Mouse (Mus musculus) heart, embryonic 14.5 days (tissue): ENCODE results near the gene Crk. TPM values are rescaled to one million over a fixed set of nuclear protein-coding genes. Genes with fewer than 3 reads are reported as not detected.

Source experiments
- ATAC-seq: fragments of 200-750 bp; cut with Nextera tagmentation; 2 replicates; pipeline ENCODE4 v1.8.0; 2017; ENCODE audit warnings: low read depth, moderate TSS enrichment; ENCODE audit not compliant: insufficient number of reproducible peaks, insufficient read depth, low FRiP score
- H3K27ac ChIP-seq, 2 experiments: fragments of 200-500 bp in 1 of 2; fragments of 300-500 bp in 1 of 2; sonication (generic) in 1 of 2; replicated peaks in 1 of 2; 2 replicates each; pipeline ENCODE4 v1.5.1; 2012 to 2014; ENCODE audit warnings: low read depth in 2 of 2, low read length in 2 of 2, control low read depth in 1 of 2, mild to moderate bottlenecking in 1 of 2, mixed read lengths in 1 of 2; ENCODE audit not compliant: control insufficient read depth in 1 of 2, insufficient read depth in 1 of 2
- H3K27me3 ChIP-seq: fragments of 300-500 bp; sonication (generic); 2 replicates; pipeline ENCODE4 v1.6.1; 2014; ENCODE audit warnings: mild to moderate bottlenecking, low read length, control low read depth; ENCODE audit not compliant: control insufficient read depth, insufficient read depth
- H3K36me3 ChIP-seq: fragments of 300-500 bp; sonication (generic); 2 replicates; pipeline ENCODE4 v1.6.1; 2014; ENCODE audit warnings: mild to moderate bottlenecking, control low read depth, low read length, mixed read lengths; ENCODE audit not compliant: control insufficient read depth, insufficient read depth
- H3K4me1 ChIP-seq, 2 experiments: fragments of 200-500 bp in 1 of 2; fragments of 300-500 bp in 1 of 2; sonication (generic) in 1 of 2; 2 replicates each; pipeline ENCODE4 v1.6.1; 2012 to 2014; ENCODE audit warnings: low read length in 2 of 2, control low read depth in 1 of 2, mixed read lengths in 1 of 2; ENCODE audit not compliant: control insufficient read depth in 2 of 2, insufficient read depth in 2 of 2
- H3K4me2 ChIP-seq: fragments of 300-500 bp; sonication (generic); 2 replicates; pipeline ENCODE4 v1.6.1; 2014; ENCODE audit warnings: mild to moderate bottlenecking, low read length
- H3K4me3 ChIP-seq, 2 experiments: fragments of 200-500 bp in 1 of 2; fragments of 300-500 bp in 1 of 2; sonication (generic) in 1 of 2; 2 replicates each; pipeline ENCODE4 v1.5.1; 2012 to 2014; ENCODE audit warnings: low read length in 2 of 2, mild to moderate bottlenecking in 2 of 2, control low read depth in 1 of 2, low read depth in 1 of 2, moderate library complexity in 1 of 2; ENCODE audit not compliant: control insufficient read depth in 1 of 2, insufficient read depth in 1 of 2
- H3K9ac ChIP-seq: fragments of 300-500 bp; sonication (generic); 2 replicates; pipeline ENCODE4 v1.6.1; 2014; ENCODE audit warnings: mild to moderate bottlenecking, low read length
- H3K9me3 ChIP-seq: fragments of 300-500 bp; sonication (generic); 2 replicates; pipeline ENCODE4 v1.6.1; 2016; ENCODE audit warnings: low read length, control low read depth; ENCODE audit not compliant: control insufficient read depth
- WGBS: fragments of 180-500 bp; shearing (Covaris S2); extraction: QIAGEN DNeasy Blood & Tissue Kit; methylation state at CpG from one replicate; pipeline ENCODE4 v1.1.7; 2014; 5-methylcytosine and 5-hydroxymethylcytosine counted together
- polyA plus RNA-seq: library from polyadenylated mRNA; unstranded; fragments of >200 nt; fragmentation: Nextera tagmentation; extraction: Ambion mirVana; gene quantifications from 2 replicates; pipeline ENCODE4 v1.2.1, GENCODE M21; 2014

Crk gene
- polyA plus RNA-seq, 1 experiment from 2014 or later: 86.0 TPM

DNA sequence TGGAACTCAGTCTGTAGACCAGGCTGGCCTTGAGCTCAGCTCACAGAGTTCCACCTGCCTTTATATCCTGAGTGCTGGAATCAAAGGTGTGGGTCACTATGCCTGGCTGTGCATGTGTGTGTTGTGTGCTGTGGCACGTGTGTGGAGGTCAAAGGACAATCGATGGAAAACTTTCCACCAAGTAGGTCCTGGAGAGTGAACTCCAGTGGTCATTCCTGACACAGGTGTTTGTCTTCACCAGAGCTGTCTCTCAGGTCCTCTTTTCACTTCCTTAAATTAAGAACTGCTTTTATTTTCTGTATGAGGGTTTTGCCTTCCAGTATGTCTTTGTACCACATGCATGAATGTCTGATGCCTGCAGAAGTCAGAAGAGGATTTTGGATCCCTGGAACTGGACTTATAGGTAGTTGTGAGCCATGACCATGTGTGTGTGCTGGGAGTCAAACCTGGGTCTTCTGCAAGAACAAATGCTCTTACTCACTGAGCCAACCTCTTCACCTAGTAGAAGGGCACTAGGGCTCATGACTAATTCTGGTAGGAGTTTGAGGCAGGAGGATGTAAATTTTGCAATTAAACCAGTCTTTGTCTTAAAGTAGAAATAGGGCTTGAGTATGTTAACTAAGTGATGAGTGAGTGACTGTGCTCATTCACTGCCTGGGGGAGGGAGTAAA, 58.9 kb downstream of the Crk start:
- WGBS: 64% methylated on average over 2 of the region's 2 CpGs
- Histone ChIP-seq H3K27me3 (no peaks in the 10 kb centered on the region), H3K4me2 (no peak overlapping the region; the same call in 1 of the 2 replicates)

DNA sequence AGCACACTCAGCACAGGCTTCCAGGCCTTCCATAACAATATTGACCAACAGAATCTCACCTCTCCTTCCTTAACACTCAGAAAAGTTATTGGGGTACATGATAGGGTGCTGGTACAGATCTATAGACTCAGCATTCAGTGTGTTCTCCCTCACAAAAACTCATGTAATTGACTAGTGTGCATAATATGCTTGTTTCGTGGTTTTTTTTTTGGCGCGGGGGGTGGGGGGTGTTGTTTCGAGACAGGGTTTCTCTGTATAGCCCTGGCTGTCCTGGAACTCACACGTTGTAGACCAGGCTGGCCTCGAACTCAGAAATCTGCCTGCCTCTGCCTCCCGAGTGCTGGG, 59.4 kb downstream of the Crk start:
- no peak overlapping the region for H3K4me2 ChIP-seq
- no peaks in the 10 kb centered on the region for H3K27me3 ChIP-seq
- ATAC-seq: no peak
- H3K4me1 ChIP-seq: peaks cover 7 to 59% of the 10 kb centered on the region in 2 experiments
- no peak overlapping the region for H3K9ac ChIP-seq
- H3K9me3 ChIP-seq: no peaks in the 10 kb centered on the region
- H3K4me3 ChIP-seq: no peak overlapping the region
- WGBS: 91% methylated on average over 7 of the region's 7 CpGs
- peaks cover 30% of the 10 kb centered on the region for H3K36me3 ChIP-seq
- H3K27ac ChIP-seq: no peak overlapping the region

More for the DNA sequence above, 58.9 kb downstream of the Crk start:
- Histone ChIP-seq H3K4me3 (no peak overlapping the region), H3K27ac (no peak overlapping the region; a peak in 1 of 4 replicates), H3K9me3 (no peaks in the 10 kb centered on the region), H3K36me3 (peaks cover 25% of the 10 kb centered on the region), H3K9ac (no peak overlapping the region), H3K4me1 (peaks cover 7 to 59% of the 10 kb centered on the region in 2 experiments)
- ATAC-seq: no peak

DNA sequence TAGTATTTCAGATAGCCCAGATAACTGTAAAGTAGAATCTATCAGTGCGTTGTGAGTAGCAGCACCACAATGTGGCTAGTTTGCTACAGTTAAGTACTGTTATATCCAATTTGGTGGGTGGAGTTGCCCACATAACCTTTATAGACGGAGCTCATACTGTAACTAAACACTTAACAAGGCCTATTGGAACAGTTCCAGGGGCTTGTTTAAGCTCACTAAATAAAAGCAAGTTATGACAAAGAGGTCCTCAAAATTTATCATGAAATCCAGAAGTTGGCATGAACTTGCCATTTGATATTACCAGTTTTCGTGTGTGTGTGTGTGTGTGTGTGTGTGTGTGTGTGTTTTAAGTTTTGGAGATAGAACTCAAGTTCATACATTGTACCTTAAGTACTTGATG, 61.1 kb downstream of the Crk start:
- Histone ChIP-seq H3K36me3 (peaks cover 32% of the 10 kb centered on the region), H3K9me3 (no peaks in the 10 kb centered on the region), H3K9ac (no peak overlapping the region)

DNA sequence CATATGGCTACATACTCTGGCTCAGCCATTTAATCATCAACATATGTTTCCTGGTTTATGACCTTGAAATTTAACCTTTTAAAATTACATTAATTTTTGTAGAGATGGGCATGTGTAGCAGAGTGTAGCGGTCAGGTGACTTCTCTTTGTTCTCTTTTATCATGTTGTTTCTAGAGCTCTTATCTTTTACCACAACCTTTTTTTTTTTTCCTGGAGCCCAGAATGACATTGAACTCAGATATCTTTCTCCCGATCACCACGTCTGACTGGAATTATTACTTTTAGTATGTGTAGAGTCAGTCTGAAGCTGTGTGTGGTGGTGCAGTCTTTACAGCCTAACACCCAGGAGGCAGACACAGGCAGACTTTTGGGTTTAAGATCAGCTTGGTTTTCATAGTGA, 62.6 kb downstream of the Crk start:
- Histone ChIP-seq H3K9ac (no peak overlapping the region), H3K4me1 (peaks cover 4 to 50% of the 10 kb centered on the region in 2 experiments)
- no peak for ATAC-seq

More for the DNA sequence above, 61.1 kb downstream of the Crk start:
- WGBS: 53% methylated on average over 3 of the region's 3 CpGs
- H3K4me3 ChIP-seq: no peak overlapping the region
- ATAC-seq: no peak
- no peak overlapping the region; a peak in 1 of 4 replicates for H3K27ac ChIP-seq
- no peak overlapping the region for H3K4me2 ChIP-seq
- H3K27me3 ChIP-seq: no peaks in the 10 kb centered on the region
- H3K4me1 ChIP-seq: peaks cover 6 to 53% of the 10 kb centered on the region in 2 experiments

DNA sequence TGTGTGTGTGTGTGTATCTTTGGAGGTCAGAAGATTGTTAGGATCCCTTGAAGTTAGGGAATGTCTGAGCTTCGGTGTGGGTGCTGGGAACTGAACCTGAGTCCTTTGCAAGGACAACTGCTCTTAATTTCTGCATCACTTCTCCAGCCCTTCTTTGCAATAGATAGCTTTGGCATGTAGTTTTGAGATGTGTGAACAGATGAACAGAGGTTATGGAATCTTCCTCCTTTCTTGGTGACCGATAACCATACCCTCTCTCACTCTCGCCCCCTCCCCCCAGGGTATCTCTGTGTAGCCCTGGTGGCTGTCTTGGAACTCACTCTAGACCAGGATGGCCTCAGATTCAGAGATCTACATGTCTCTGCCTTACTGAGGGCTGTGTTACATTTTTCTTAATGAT, 65.7 kb downstream of the Crk start:
- peaks cover 15% of the 10 kb centered on the region for H3K36me3 ChIP-seq
- no peaks in the 10 kb centered on the region for H3K9me3 ChIP-seq
- peaks cover 2 to 61% of the 10 kb centered on the region in 2 experiments for H3K4me1 ChIP-seq
- no peak for ATAC-seq
- no peaks in the 10 kb centered on the region for H3K27me3 ChIP-seq
- H3K27ac ChIP-seq: no peak overlapping the region
- no peak overlapping the region for H3K9ac ChIP-seq
- no peak overlapping the region for H3K4me3 ChIP-seq
- WGBS: 88% methylated on average over 3 of the region's 3 CpGs
- no peak overlapping the region for H3K4me2 ChIP-seq

More for the DNA sequence above, 62.6 kb downstream of the Crk start:
- 42% methylated on average over 3 of the region's 3 CpGs for WGBS
- Histone ChIP-seq H3K36me3 (peaks cover 31% of the 10 kb centered on the region), H3K27ac (peak overlapping the region in 1 of 2 experiments; percentile 29; a peak in 2 of 4 replicates), H3K4me2 (peak overlapping the region; percentile 4; the same call in 1 of the 2 replicates), H3K4me3 (no peak overlapping the region), H3K27me3 (no peaks in the 10 kb centered on the region), H3K9me3 (no peaks in the 10 kb centered on the region)

DNA sequence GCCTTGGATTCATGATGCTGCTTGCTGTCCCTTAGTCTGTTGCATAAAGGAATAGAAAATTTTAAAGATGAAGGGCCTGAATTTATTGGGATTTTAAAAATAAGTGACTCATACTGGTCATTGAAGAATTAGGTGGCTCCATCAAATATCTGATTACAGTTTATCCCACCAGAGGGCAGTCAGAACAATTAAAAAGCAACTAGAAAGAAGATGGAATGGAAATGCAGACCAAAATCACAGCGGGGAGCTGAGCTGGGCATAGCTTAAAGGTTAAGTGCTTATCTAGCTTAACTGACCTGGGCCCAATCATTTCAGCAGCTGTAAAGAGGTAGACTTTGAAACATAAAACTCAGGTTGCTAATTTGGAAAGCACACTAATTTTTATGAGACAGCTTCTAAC, 71.5 kb downstream of the Crk start:
- Histone ChIP-seq H3K9me3 (no peaks in the 10 kb centered on the region), H3K27ac (no peak overlapping the region), H3K36me3 (peaks cover 41% of the 10 kb centered on the region), H3K27me3 (no peaks in the 10 kb centered on the region), H3K4me3 (no peak overlapping the region), H3K4me1 (peaks cover 2 to 37% of the 10 kb centered on the region in 2 experiments; a peak in 3 of 4 replicates), H3K9ac (no peak overlapping the region), H3K4me2 (no peak overlapping the region)
- no peak for ATAC-seq
- 40% methylated on average over 1 of the region's 1 CpGs for WGBS

DNA sequence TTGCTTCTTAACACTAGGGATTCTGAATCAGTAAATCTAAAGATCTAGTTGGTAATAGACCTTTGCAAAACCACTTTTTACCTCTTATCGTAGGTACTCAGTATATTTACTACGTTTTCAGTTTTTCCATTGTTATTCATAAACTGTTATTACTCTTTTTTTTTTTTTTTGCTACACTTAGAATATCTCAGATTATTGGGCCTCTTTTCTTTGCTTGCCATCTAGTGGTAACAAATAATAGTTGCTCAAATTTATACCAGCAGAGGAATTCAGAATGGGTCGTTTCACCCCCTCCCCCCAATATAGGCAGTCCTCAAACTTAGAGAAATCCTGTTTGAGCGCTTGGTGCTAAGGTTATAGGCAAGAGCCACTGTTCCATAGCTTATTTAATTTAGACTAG, 72.0 kb downstream of the Crk start:
- peaks cover 2 to 34% of the 10 kb centered on the region in 2 experiments; a peak in 3 of 4 replicates for H3K4me1 ChIP-seq

More for the DNA sequence above, 72.0 kb downstream of the Crk start:
- no peak for ATAC-seq
- no peak overlapping the region for H3K4me3 ChIP-seq
- 75% methylated on average over 4 of the region's 4 CpGs for WGBS
- no peak overlapping the region for H3K27ac ChIP-seq
- H3K9ac ChIP-seq: no peak overlapping the region
- no peaks in the 10 kb centered on the region for H3K27me3 ChIP-seq
- H3K4me2 ChIP-seq: no peak overlapping the region
- no peaks in the 10 kb centered on the region for H3K9me3 ChIP-seq
- peaks cover 47% of the 10 kb centered on the region for H3K36me3 ChIP-seq
